Mouse (Mus musculus) cerebellum, postnatal 4 days (tissue): Measurements from ENCODE around the gene Arhgef15.

Experiments used
- DNase-seq, 2 experiments: peaks; one replicate each; pipeline ENCODE4 v3.0.0; 2022; ENCODE audit warnings: low spot score in 2 of 2, mixed read lengths in 1 of 2

The Arhgef15 gene

GRCm38 (mm10) chr11:68914566-68914965 is 42.7 kb downstream of the Arhgef15 start:
- DNase-seq: no peak

- no peak for DNase-seq
Measured at GRCm38 (mm10) chr11:68911531-68912177, 45.6 kb downstream of the Arhgef15 start.

- no peak for DNase-seq
Measured at GRCm38 (mm10) chr11:68908846-68909503, 48.3 kb downstream of the Arhgef15 start.

- DNase-seq: no peak
Measured at GRCm38 (mm10) chr11:68907251-68907650, 50.0 kb downstream of the Arhgef15 start.

- no peak for DNase-seq
Measured at GRCm38 (mm10) chr11:68906461-68906790, 50.9 kb downstream of the Arhgef15 start.

- no peak for DNase-seq
Measured at GRCm38 (mm10) chr11:68905665-68906460, 51.4 kb downstream of the Arhgef15 start.

GRCm38 (mm10) chr11:68905138-68905531 is 52.1 kb downstream of the Arhgef15 start:
- no peak for DNase-seq

GRCm38 (mm10) chr11:68904375-68905137 is 52.7 kb downstream of the Arhgef15 start:
- peak; percentile 67 to 77 for DNase-seq

GRCm38 (mm10) chr11:68903775-68904174 is 53.5 kb downstream of the Arhgef15 start:
- DNase-seq: no peak

GRCm38 (mm10) chr11:68902823-68903222 is 54.5 kb downstream of the Arhgef15 start:
- no peak for DNase-seq

GRCm38 (mm10) chr11:68902367-68902766 is 54.9 kb downstream of the Arhgef15 start:
- no peak for DNase-seq

GRCm38 (mm10) chr11:68902047-68902364 is 55.3 kb downstream of the Arhgef15 start:
- no peak for DNase-seq

- DNase-seq: peak; percentile 98 to 99
Measured at GRCm38 (mm10) chr11:68901351-68902046, 55.8 kb downstream of the Arhgef15 start, which contains the start of gene Rpl26. Gene Rpl26 (plus strand): TSS chr11:68901583.

GRCm38 (mm10) chr11:68900519-68901350 is 56.5 kb downstream of the Arhgef15 start:
- DNase-seq: peak in 1 of 2 experiments; percentile 8

GRCm38 (mm10) chr11:68899815-68900214 is 57.5 kb downstream of the Arhgef15 start:
- no peak for DNase-seq

- no peak for DNase-seq
Measured at GRCm38 (mm10) chr11:68898790-68899189, 58.5 kb downstream of the Arhgef15 start.

- DNase-seq: no peak
Measured at GRCm38 (mm10) chr11:68897838-68898237, 59.4 kb downstream of the Arhgef15 start.

GRCm38 (mm10) chr11:68897120-68897519 is 60.2 kb downstream of the Arhgef15 start:
- DNase-seq: no peak

GRCm38 (mm10) chr11:68896247-68896646 is 61.0 kb downstream of the Arhgef15 start:
- DNase-seq: no peak

- DNase-seq: no peak
Measured at GRCm38 (mm10) chr11:68893911-68894464, 63.3 kb downstream of the Arhgef15 start.
